Mouse (Mus musculus): ENCODE data around the gene Dnm1l. TPM values are rescaled to one million over a fixed set of nuclear protein-coding genes. Genes with fewer than 3 reads are reported as not detected.

The Dnm1l gene
- polyA plus RNA-seq (2017; shearing (Covaris generic)): 38.4 TPM

DNA sequence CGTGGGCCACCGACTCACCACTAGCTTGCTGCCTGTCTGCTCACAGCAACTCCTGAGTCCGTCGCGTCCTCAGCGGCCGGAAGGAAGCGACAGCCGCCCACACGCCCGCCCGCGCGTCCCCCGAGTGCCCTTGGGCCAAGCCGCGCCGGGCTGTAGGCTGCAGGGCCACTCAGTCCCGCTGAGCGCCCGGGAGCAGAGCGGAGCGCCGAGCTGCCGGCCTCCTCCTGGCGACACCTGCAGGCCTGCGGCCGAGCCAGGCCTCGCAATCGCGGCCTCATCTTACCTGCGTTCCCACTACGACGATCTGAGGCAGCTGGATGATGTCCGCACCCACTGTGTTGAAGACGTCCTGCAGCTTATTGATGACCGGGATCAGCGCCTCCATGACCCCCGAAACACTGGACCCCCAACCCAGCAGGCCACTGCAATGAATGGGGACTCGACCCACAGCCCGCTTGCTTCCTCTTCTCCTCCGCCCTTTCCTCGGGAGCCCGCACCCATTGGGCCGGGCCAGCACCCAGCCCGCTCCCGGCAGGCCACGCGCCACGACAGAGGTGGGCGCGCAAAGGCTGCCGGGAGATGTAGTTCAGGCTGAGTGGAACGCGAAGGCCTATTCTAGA, at the start of gene Dnm1l:
Gene Dnm1l (minus strand): TSS at position 479 of the 620 bp plus-strand sequence.

DNA sequence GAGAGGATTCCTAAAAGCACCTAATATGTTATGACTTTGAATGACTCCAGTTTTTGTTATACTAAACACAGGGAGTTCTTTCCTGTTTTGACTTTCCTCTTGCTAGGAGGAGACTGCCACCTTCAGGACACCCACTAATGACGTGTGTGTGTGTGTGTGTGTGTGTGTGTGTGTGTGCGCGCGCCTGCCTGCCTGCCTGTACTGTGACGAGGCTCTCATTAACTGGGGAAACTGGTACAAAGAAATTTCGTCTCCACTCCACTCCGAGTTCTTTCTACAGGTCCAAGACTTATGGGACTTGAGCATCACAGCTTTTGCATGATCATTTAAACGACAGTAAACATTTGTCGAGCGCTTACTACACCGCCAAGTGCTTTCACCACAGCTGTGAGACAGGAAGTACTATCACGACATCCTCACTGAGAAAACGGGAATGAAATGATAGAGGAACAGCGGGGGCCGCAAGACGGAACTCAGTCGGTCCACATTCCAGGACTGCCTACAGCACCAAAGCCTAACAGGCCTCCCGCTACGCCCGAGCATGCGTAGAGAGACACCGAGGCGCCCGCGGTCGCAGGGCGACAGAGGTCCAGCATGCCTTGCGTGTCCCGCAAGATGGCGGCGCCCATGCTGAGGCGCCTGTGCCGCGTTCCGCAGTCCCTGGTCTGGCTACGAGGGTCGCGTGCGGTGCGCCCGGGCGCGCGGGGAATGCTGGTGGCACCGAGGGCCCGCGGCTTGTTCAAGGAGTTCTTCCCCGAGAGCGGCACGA, 56.2 kb downstream of the Dnm1l start, which contains the start of gene Yars2:
Gene Yars2 (plus strand): TSS at position 597 of the 769 bp plus-strand sequence.

Other genes with a start within 250 kb of the Dnm1l start
- 0.89 TPM for gene Pkp2, start 145.6 kb downstream of the Dnm1l start, polyA plus RNA-seq (2017; shearing (Covaris generic))
- 29.3 TPM for gene Yars2, start 56.0 kb downstream of the Dnm1l start, polyA plus RNA-seq (2017; shearing (Covaris generic))
- gene Fgd4, start 241.6 kb upstream of the Dnm1l start, polyA plus RNA-seq (2017; shearing (Covaris generic)): 0.76 TPM